Mouse (Mus musculus): ENCODE data around the gene Slc52a3.

GRCm38 (mm10) chr2:152024883-152025422 lies 28.6 kb downstream of the Slc52a3 start:
- TF ChIP-seq CTCF (IDR thresholded peaks at IDR 0.05; ENCODE audit: control insufficient read depth, insufficient read depth, insufficient read length) (no peak), USF1 (IDR thresholded peaks at IDR 0.05; ENCODE audit: low read depth) (no peak), MAX (IDR thresholded peaks at IDR 0.05) (no peak)
